In the genomic region with DNA sequence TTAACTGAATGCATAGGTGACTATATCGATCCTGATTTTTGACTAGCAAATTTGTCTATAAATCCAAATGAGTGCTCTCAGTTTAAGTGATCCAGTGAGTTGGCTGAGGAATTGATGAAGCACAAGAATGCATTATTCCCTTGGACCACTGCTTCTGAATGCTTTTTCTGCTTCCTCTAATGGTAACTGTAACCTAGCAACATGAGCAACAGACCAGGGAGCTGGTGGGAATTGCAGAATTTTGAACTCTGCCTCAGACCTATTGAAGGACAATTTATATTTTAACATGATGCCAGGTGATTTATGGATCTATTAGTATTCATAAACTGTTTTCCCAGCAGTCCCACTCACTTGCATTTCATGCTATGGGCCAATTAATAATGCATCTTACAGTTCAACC, we compare ENCODE assay signal across 16 mouse cellular contexts.
"Had no signal": no experiment of that assay in that cellular context is flagged by ENCODE, and none has a peak within 500 bp of the region (broad histone marks: within the 10 kb centered on the region; RNA-seq: fewer than 3 reads in every experiment).

No protein-coding gene starts in this region.

- H3K36me3 ChIP-seq: limb, embryonic 15.5 days; liver, embryonic 13.5 days; neural tube, embryonic 12.5 days; stomach, embryonic 15.5 days had no signal

- H3K9me3 ChIP-seq: limb, embryonic 15.5 days; liver, embryonic 13.5 days; neural tube, embryonic 12.5 days; stomach, embryonic 15.5 days had no signal

- H3K9ac ChIP-seq: limb, embryonic 15.5 days; liver, embryonic 13.5 days; liver, postnatal 0 days; neural tube, embryonic 12.5 days; stomach, embryonic 15.5 days had no signal

- H3K4me2 ChIP-seq: limb, embryonic 15.5 days; liver, embryonic 13.5 days; neural tube, embryonic 12.5 days; stomach, embryonic 15.5 days had no signal

- DNase-seq: kidney, adult 11 months; kidney, adult 9 months; kidney, postnatal 36 days; layer of hippocampus, adult 9-11 months; layer of hippocampus, postnatal 36 days; liver, embryonic 13.5 days; liver, postnatal 0 days; lung, postnatal 36 days; right cerebral cortex, postnatal 14 days; thymus, adult 2 months; thymus, postnatal 36 days had no signal

- H3K27me3 ChIP-seq: limb, embryonic 15.5 days; liver, embryonic 13.5 days; neural tube, embryonic 12.5 days; stomach, embryonic 15.5 days had no signal

- H3K4me1 ChIP-seq: limb, embryonic 15.5 days; liver, embryonic 13.5 days; neural tube, embryonic 12.5 days; stomach, embryonic 15.5 days had no signal

- H3K27ac ChIP-seq: kidney, postnatal 0 days; limb, embryonic 15.5 days; liver, embryonic 13.5 days; neural tube, embryonic 12.5 days; stomach, embryonic 15.5 days had no signal

- ATAC-seq: liver, postnatal 0 days had no signal

- H3K4me3 ChIP-seq: limb, embryonic 15.5 days; liver, embryonic 13.5 days; myocyte; neural tube, embryonic 12.5 days; stomach, embryonic 15.5 days had no signal
